Mouse (Mus musculus): ENCODE results near the gene Heg1.

DNA sequence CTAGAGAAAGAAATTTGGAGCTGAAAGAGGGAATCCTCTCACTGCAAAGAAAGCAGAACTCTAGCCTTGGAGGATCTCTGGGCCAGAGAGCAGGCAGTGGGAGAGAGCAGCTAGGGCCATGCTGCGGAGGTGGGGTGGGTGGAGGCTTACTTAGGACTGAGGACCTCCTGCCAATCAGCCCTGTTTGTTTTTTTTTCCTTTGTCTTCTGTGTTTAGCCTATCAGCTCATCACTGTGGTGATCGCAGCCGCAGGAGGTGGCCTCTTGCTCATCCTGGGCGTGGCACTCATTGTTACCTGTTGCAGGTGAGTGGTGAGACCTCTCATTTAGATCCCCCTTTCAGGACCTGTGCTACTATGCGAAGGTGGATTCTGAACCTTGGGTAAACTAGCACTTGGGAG lies 76.4 kb downstream of the Heg1 start:
- no peak for TF ChIP-seq CTCF (conservative IDR thresholded peaks at IDR 0.05; ENCODE audit: insufficient read depth, insufficient read length, low read depth, low read length)
- TF ChIP-seq POLR2A (IDR thresholded peaks at IDR 0.05; ENCODE audit: low read depth, low read length) = no peak
